Mouse (Mus musculus): Measurements from ENCODE around the gene Casz1. TPM values are rescaled to one million over a fixed set of nuclear protein-coding genes. Genes with fewer than 3 reads are reported as not detected.

Gene Casz1
- total RNA-seq, 1 experiment, result 4.0 TPM

DNA sequence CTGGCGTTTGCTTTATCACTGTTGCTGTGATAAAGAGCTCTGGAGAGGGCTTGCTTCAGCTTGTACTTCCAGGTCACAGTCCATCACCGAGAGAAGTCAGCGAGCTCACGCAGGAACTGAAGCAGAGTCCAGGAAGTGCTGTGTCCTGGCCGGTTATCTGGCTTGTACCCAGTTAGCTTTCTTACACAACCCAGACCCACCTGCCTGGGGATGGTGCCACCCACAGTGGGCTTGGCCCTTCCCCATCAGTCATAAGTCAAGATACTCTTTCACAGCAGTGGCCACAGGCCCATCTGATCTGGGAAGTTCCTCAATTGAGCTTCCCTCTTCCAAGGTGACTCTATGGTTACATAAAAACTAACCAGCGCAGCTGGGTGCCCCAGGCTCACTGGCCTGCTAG, 31.6 kb upstream of the Casz1 start:
- Histone ChIP-seq H3K27ac (ENCODE audit: insufficient read depth, low read depth, low read length, poor library complexity, severe bottlenecking) (no peak overlapping the region), H3K4me3 (ENCODE audit: insufficient read depth in 1 of 2, low read depth in 1 of 2, low read length in 2 of 2, poor library complexity in 1 of 2, severe bottlenecking in 1 of 2) (no peak overlapping the region), H3K9me3 (ENCODE audit: control insufficient read depth, insufficient read depth, low read depth, low read length) (no peaks in the 10 kb centered on the region), H3K36me3 (ENCODE audit: control insufficient read depth, insufficient read depth, low read length, poor library complexity, severe bottlenecking) (no peaks in the 10 kb centered on the region), H3K4me1 (ENCODE audit: control insufficient read depth in 2 of 2, insufficient read depth in 2 of 2, low read length in 2 of 2, poor library complexity in 1 of 2) (peaks cover 6 to 11% of the 10 kb centered on the region in 2 experiments; a peak in 3 of 4 replicates), H3K9ac (ENCODE audit: insufficient read depth, low read depth, low read length, poor library complexity, severe bottlenecking) (no peak overlapping the region)
- DNase-seq (ENCODE audit: low read depth, low spot score), result no peak
- TF ChIP-seq CHD2 (IDR thresholded peaks at IDR 0.05; ENCODE audit: low read depth, low read length), result no peak
- no peak for TF ChIP-seq ZC3H11A (IDR thresholded peaks at IDR 0.05; ENCODE audit: borderline replicate concordance, low read depth, low read length)
- no peak for TF ChIP-seq MAFK (IDR thresholded peaks at IDR 0.05; ENCODE audit: insufficient read depth, low read depth, low read length)
- no peak for TF ChIP-seq ZNF384 (IDR thresholded peaks at IDR 0.05; ENCODE audit: low read depth, low read length)
- no peak for TF ChIP-seq HCFC1 (IDR thresholded peaks at IDR 0.05; ENCODE audit: borderline replicate concordance, insufficient read depth, low read length)
- in situ Hi-C loops (cut with MboI; ENCODE audit: low sequenced_read_pairs in 2 of 2, unreplicated experiment in 2 of 2), result no loop called here

DNA sequence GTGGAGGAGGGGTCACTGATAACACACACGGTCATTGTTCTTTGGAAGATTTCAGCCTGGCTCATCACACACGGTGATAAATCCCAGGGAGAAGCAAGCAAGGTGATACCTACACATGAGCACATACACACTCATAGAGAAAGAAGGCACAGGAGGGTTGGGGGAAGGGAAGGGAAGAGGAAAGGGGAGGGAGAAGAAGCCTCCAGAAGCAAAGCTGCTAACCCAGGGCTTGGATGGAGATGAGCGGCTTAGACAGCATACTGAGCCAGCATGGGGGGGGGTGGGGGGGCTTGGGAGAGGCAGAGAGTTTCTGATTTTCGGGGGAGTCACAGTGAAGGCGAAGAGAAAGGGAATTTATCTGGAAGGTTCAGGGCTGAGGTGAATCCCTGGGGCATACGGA, 30.2 kb upstream of the Casz1 start:
- no peak overlapping the region for H3K4me3 ChIP-seq (ENCODE audit: insufficient read depth in 1 of 2, low read depth in 1 of 2, low read length in 2 of 2, poor library complexity in 1 of 2, severe bottlenecking in 1 of 2)
- H3K4me1 ChIP-seq (ENCODE audit: control insufficient read depth in 2 of 2, insufficient read depth in 2 of 2, low read length in 2 of 2, poor library complexity in 1 of 2), result peaks cover 0 to 5% of the 10 kb centered on the region in 2 experiments; a peak in 1 of 4 replicates
- no peak for TF ChIP-seq CHD2 (IDR thresholded peaks at IDR 0.05; ENCODE audit: low read depth, low read length)
- no peak for TF ChIP-seq MAFK (IDR thresholded peaks at IDR 0.05; ENCODE audit: insufficient read depth, low read depth, low read length)
- no peak for TF ChIP-seq HCFC1 (IDR thresholded peaks at IDR 0.05; ENCODE audit: borderline replicate concordance, insufficient read depth, low read length)
- no peak for TF ChIP-seq ZNF384 (IDR thresholded peaks at IDR 0.05; ENCODE audit: low read depth, low read length)
- no peak for TF ChIP-seq ZC3H11A (IDR thresholded peaks at IDR 0.05; ENCODE audit: borderline replicate concordance, low read depth, low read length)
- no peak overlapping the region for H3K27ac ChIP-seq (ENCODE audit: insufficient read depth, low read depth, low read length, poor library complexity, severe bottlenecking)
- H3K36me3 ChIP-seq (ENCODE audit: control insufficient read depth, insufficient read depth, low read length, poor library complexity, severe bottlenecking), result no peaks in the 10 kb centered on the region
- no peak for DNase-seq (ENCODE audit: low read depth, low spot score)
- in situ Hi-C loops (cut with MboI; ENCODE audit: low sequenced_read_pairs in 2 of 2, unreplicated experiment in 2 of 2), result no loop called here
- no peaks in the 10 kb centered on the region for H3K9me3 ChIP-seq (ENCODE audit: control insufficient read depth, insufficient read depth, low read depth, low read length)
- H3K9ac ChIP-seq (ENCODE audit: insufficient read depth, low read depth, low read length, poor library complexity, severe bottlenecking), result no peak overlapping the region

DNA sequence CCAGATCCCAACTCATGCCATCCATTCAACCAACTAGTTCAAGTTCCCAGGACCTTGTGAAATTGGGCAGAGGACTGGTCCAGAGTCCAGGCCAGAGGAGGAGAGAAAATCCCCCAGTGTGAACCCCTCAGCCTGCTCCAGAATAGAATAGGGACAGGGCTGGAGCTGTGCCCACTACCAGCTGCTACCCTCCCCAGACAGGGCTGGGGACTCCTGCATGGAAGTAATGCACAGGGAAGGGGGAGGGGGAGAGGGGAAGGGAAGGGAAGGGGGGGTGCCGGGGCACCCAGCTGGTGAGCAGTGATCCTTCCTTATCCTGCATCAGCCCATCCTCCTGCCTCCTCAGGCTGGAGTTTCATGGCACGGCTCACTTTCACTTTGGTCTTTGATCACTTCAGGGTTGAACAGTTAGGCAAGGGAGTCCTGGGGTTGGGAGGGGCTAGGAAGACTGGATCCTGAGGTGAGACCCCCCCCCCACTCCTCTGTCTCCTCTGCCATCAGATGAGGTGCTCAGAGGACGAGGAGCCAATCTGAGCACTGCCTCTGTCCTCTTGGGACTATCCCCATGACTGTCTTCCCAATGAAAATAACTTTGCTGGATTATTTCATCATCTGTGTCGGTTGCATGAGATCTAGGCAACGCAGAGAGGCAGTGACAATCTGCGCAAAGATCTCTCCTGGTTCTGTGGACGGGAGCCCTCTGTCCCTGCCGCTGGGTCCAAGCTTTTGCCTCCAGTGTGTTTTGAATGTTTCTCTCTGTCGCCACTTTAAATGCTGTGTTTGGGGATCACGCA, 28.6 kb upstream of the Casz1 start:
- no peak overlapping the region for H3K4me3 ChIP-seq (ENCODE audit: insufficient read depth in 1 of 2, low read depth in 1 of 2, low read length in 2 of 2, poor library complexity in 1 of 2, severe bottlenecking in 1 of 2)
- in situ Hi-C loops (cut with MboI; ENCODE audit: low sequenced_read_pairs in 2 of 2, unreplicated experiment in 2 of 2), result no loop called here
- H3K27ac ChIP-seq (ENCODE audit: insufficient read depth, low read depth, low read length, poor library complexity, severe bottlenecking), result no peak overlapping the region
- TF ChIP-seq HCFC1 (IDR thresholded peaks at IDR 0.05; ENCODE audit: borderline replicate concordance, insufficient read depth, low read length) (no peak), MAFK (IDR thresholded peaks at IDR 0.05; ENCODE audit: insufficient read depth, low read depth, low read length) (no peak), ZC3H11A (IDR thresholded peaks at IDR 0.05; ENCODE audit: borderline replicate concordance, low read depth, low read length) (no peak), ZNF384 (IDR thresholded peaks at IDR 0.05; ENCODE audit: low read depth, low read length) (no peak), CHD2 (IDR thresholded peaks at IDR 0.05; ENCODE audit: low read depth, low read length) (no peak)
- H3K9ac ChIP-seq (ENCODE audit: insufficient read depth, low read depth, low read length, poor library complexity, severe bottlenecking), result no peak overlapping the region
- H3K4me1 ChIP-seq (ENCODE audit: control insufficient read depth in 2 of 2, insufficient read depth in 2 of 2, low read length in 2 of 2, poor library complexity in 1 of 2), result peaks cover 0 to 1% of the 10 kb centered on the region in 2 experiments; a peak in 1 of 4 replicates
- no peaks in the 10 kb centered on the region for H3K36me3 ChIP-seq (ENCODE audit: control insufficient read depth, insufficient read depth, low read length, poor library complexity, severe bottlenecking)
- no peak for DNase-seq (ENCODE audit: low read depth, low spot score)
- no peaks in the 10 kb centered on the region for H3K9me3 ChIP-seq (ENCODE audit: control insufficient read depth, insufficient read depth, low read depth, low read length)

DNA sequence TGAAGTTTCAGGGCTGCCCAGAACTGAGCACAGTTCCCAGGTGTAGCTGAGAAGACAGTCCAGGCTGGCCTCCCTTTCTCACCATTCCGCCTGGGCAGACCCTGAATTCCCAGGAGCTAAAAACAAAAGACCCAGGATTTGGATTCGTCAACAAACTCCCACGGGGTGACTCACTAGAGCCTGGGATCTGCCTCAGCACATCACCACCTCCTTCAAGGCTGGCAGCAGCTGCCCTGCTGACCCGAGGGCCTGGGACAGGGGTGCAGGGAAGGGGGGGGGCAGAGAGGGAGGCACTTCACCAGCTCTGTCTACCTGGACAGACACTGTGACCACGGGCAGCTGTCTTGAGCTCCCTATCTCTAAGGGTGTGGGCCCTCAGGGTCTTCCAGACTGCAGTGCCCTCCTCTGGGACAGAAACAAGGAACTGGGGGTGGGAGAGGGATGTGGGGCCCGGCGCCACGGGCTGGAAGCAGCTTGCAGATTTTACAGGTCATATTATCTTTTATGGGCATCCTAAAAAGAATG, 24.1 kb upstream of the Casz1 start:
- Histone ChIP-seq H3K27ac (ENCODE audit: insufficient read depth, low read depth, low read length, poor library complexity, severe bottlenecking) (no peak overlapping the region), H3K4me3 (ENCODE audit: insufficient read depth in 1 of 2, low read depth in 1 of 2, low read length in 2 of 2, poor library complexity in 1 of 2, severe bottlenecking in 1 of 2) (no peak overlapping the region), H3K36me3 (ENCODE audit: control insufficient read depth, insufficient read depth, low read length, poor library complexity, severe bottlenecking) (no peaks in the 10 kb centered on the region), H3K4me1 (ENCODE audit: control insufficient read depth in 2 of 2, insufficient read depth in 2 of 2, low read length in 2 of 2, poor library complexity in 1 of 2) (no peaks in the 10 kb centered on the region), H3K9ac (ENCODE audit: insufficient read depth, low read depth, low read length, poor library complexity, severe bottlenecking) (no peak overlapping the region), H3K9me3 (ENCODE audit: control insufficient read depth, insufficient read depth, low read depth, low read length) (no peaks in the 10 kb centered on the region)
- TF ChIP-seq CHD2 (IDR thresholded peaks at IDR 0.05; ENCODE audit: low read depth, low read length), result no peak
- no peak for TF ChIP-seq HCFC1 (IDR thresholded peaks at IDR 0.05; ENCODE audit: borderline replicate concordance, insufficient read depth, low read length)
- no peak for TF ChIP-seq ZNF384 (IDR thresholded peaks at IDR 0.05; ENCODE audit: low read depth, low read length)
- TF ChIP-seq MAFK (IDR thresholded peaks at IDR 0.05; ENCODE audit: insufficient read depth, low read depth, low read length), result no peak
- TF ChIP-seq ZC3H11A (IDR thresholded peaks at IDR 0.05; ENCODE audit: borderline replicate concordance, low read depth, low read length), result no peak
- DNase-seq (ENCODE audit: low read depth, low spot score), result no peak
- in situ Hi-C loops (cut with MboI; ENCODE audit: low sequenced_read_pairs in 2 of 2, unreplicated experiment in 2 of 2), result no loop called here

Data from ES-E14 (cell line).